Mouse (Mus musculus) heart, embryonic 15.5 days (tissue): ENCODE data around the gene Psma7. TPM values are rescaled to one million over a fixed set of nuclear protein-coding genes. Genes with fewer than 3 reads are reported as not detected.

Experiments used
- ATAC-seq: fragments of 200-750 bp; cut with Nextera tagmentation; replicated peaks from 2 replicates; pipeline ENCODE4 v1.8.0; 2017; ENCODE audit warnings: low read depth, moderate TSS enrichment; ENCODE audit not compliant: insufficient number of reproducible peaks, insufficient read depth, low FRiP score
- H3K27ac ChIP-seq: fragments of 300-500 bp; sonication (generic); 2 replicates; pipeline ENCODE4 v1.5.1; 2015; ENCODE audit warnings: mild to moderate bottlenecking, inconsistent platforms
- H3K27me3 ChIP-seq: fragments of 300-500 bp; sonication (generic); 2 replicates; pipeline ENCODE4 v1.6.1; 2015; ENCODE audit warnings: inconsistent platforms
- H3K36me3 ChIP-seq: fragments of 300-500 bp; sonication (generic); 2 replicates; pipeline ENCODE4 v1.6.1; 2015; ENCODE audit warnings: mild to moderate bottlenecking, inconsistent platforms
- H3K4me1 ChIP-seq: fragments of 300-500 bp; sonication (generic); replicated peaks from 2 replicates; pipeline ENCODE4 v1.6.1; 2015; ENCODE audit warnings: inconsistent platforms
- H3K4me2 ChIP-seq: fragments of 300-500 bp; sonication (generic); 2 replicates; pipeline ENCODE4 v1.6.1; 2015; ENCODE audit warnings: inconsistent platforms, mild to moderate bottlenecking, moderate library complexity
- H3K4me3 ChIP-seq: fragments of 300-500 bp; sonication (generic); 2 replicates; pipeline ENCODE4 v1.5.1; 2015; ENCODE audit warnings: mild to moderate bottlenecking, inconsistent platforms
- H3K9ac ChIP-seq: fragments of 300-500 bp; sonication (generic); 2 replicates; pipeline ENCODE4 v1.6.1; 2015; ENCODE audit warnings: mild to moderate bottlenecking, inconsistent platforms
- H3K9me3 ChIP-seq: fragments of 300-500 bp; sonication (generic); replicated peaks from 2 replicates; pipeline ENCODE4 v1.6.1; 2016; ENCODE audit warnings: inconsistent platforms
- WGBS: fragments of 180-500 bp; shearing (Covaris S2); methylation state at CpG from one replicate; pipeline ENCODE4 v1.1.7; 2015; ENCODE audit warnings: mixed read lengths; 5-methylcytosine and 5-hydroxymethylcytosine counted together
- polyA plus RNA-seq: library from polyadenylated mRNA; unstranded; fragments of >200 nt; fragmentation: Nextera tagmentation; extraction: Ambion mirVana; gene quantifications from 2 replicates; pipeline ENCODE4 v1.2.1, GENCODE M21; 2015

Gene Psma7
- 347 and 368 TPM in 2 replicates for polyA plus RNA-seq

DNA sequence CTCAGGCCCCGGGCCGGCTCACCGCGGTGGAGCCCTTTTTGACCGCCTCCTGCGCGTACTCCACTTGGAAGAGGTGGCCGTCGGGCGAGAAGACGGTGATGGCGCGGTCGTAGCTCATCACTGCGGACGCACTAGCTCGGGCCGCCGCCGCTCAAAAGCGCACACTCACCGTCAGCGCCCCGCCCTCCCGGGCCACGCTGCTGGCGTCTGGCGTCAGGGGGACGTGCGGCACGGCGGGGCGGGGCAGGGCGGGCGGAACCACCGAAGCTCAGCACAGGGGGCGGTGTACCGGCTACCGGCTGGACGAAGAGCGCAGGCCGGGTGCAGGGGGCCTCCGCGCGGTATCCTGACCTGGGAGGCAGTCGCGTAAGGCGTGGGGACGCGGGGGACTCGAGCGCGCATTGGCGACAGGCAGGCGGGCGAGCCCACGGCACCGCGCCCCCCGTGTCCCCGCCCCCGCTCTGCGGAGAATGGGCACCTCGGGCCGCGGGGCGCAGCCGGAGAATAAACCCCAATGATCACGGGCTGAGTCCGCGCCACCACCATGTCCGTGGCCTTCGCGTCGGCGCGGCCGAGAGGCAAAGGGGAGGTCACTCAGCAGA lies at the start of gene Psma7, which contains the start of gene Ss18l1:
Psma7 (minus strand) TSS at position 178 of the 602 bp plus-strand sequence.
Ss18l1 (plus strand) TSS at position 254 of the 602 bp plus-strand sequence.
- no peaks in the 10 kb centered on the region for H3K27me3 ChIP-seq
- no peaks in the 10 kb centered on the region for H3K9me3 ChIP-seq
- peak within 1 kb of the TSS; percentile 85 for H3K9ac ChIP-seq
- H3K4me1 ChIP-seq: peaks cover 32% of the 10 kb centered on the region
- under 1% methylated on average over 78 of the region's 78 CpGs for WGBS
- H3K27ac ChIP-seq: peak within 1 kb of the TSS; percentile 94
- H3K4me3 ChIP-seq: peak within 1 kb of the TSS; percentile 99
- H3K4me2 ChIP-seq: peak within 1 kb of the TSS; percentile 98
- peaks cover 21% of the 10 kb centered on the region for H3K36me3 ChIP-seq
- ATAC-seq: peak; percentile 94

GRCm38 (mm10) chr2:180090285-180090684 lies 48.1 kb upstream of the Psma7 start:
- no peak overlapping the region for H3K9ac ChIP-seq
- ATAC-seq: no peak
- H3K4me3 ChIP-seq: no peak overlapping the region
- peaks cover 10% of the 10 kb centered on the region; the same call in 1 of the 2 replicates for H3K27me3 ChIP-seq
- no peaks in the 10 kb centered on the region for H3K4me1 ChIP-seq
- no peaks in the 10 kb centered on the region for H3K9me3 ChIP-seq
- H3K36me3 ChIP-seq: peaks cover 7% of the 10 kb centered on the region; the same call in 1 of the 2 replicates
- no peak overlapping the region for H3K27ac ChIP-seq
- 63% methylated on average over 11 of the region's 11 CpGs for WGBS
- no peak overlapping the region for H3K4me2 ChIP-seq

- H3K4me1 ChIP-seq: no peaks in the 10 kb centered on the region
- no peak for ATAC-seq
- no peak overlapping the region for H3K4me2 ChIP-seq
- H3K9ac ChIP-seq: no peak overlapping the region
- no peak overlapping the region for H3K4me3 ChIP-seq
- H3K9me3 ChIP-seq: no peaks in the 10 kb centered on the region
- peaks cover 10% of the 10 kb centered on the region; the same call in 1 of the 2 replicates for H3K27me3 ChIP-seq
- WGBS: 86% methylated on average over 4 of the region's 4 CpGs
- H3K36me3 ChIP-seq: peaks cover 21% of the 10 kb centered on the region; the same call in 1 of the 2 replicates
- H3K27ac ChIP-seq: no peak overlapping the region
Observed at GRCm38 (mm10) chr2:180087472-180087871, 45.2 kb upstream of the Psma7 start.

DNA sequence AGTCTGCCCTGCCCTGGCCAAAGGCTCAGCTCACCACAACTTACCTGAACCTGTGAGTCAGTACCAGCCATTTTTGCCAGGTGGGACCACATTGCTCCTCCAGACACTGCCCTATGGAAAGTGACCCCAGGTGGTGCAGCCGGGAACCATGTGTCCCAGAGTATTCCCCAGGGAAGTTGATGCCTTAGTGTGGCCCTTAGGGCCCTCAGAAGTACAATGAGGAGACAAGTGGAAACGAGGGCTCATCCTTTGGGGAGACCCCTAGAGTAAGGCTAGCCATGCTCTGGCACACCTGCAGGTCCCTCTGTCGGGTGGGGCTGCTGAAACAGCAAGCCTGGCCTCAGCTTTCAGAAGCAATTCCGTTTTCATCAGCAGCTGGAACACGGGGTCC lies 44.4 kb upstream of the Psma7 start:
- no peak overlapping the region for H3K4me3 ChIP-seq
- H3K4me1 ChIP-seq: no peaks in the 10 kb centered on the region
- H3K27me3 ChIP-seq: peaks cover 10% of the 10 kb centered on the region; the same call in 1 of the 2 replicates
- H3K9me3 ChIP-seq: no peaks in the 10 kb centered on the region
- H3K9ac ChIP-seq: no peak overlapping the region
- no peak for ATAC-seq
- H3K36me3 ChIP-seq: peaks cover 29% of the 10 kb centered on the region; the same call in 1 of the 2 replicates
- WGBS: 79% methylated on average over 5 of the region's 5 CpGs
- no peak overlapping the region for H3K4me2 ChIP-seq
- H3K27ac ChIP-seq: no peak overlapping the region

- 71% methylated on average over 16 of the region's 16 CpGs for WGBS
- Histone ChIP-seq H3K27ac (no peak overlapping the region), H3K4me2 (no peak overlapping the region), H3K4me1 (no peaks in the 10 kb centered on the region), H3K36me3 (peaks cover 29% of the 10 kb centered on the region; the same call in 1 of the 2 replicates), H3K9ac (no peak overlapping the region), H3K9me3 (no peaks in the 10 kb centered on the region), H3K4me3 (no peak overlapping the region), H3K27me3 (peaks cover 10% of the 10 kb centered on the region; the same call in 1 of the 2 replicates)
- no peak for ATAC-seq
Observed at GRCm38 (mm10) chr2:180085926-180086636, 43.8 kb upstream of the Psma7 start.

DNA sequence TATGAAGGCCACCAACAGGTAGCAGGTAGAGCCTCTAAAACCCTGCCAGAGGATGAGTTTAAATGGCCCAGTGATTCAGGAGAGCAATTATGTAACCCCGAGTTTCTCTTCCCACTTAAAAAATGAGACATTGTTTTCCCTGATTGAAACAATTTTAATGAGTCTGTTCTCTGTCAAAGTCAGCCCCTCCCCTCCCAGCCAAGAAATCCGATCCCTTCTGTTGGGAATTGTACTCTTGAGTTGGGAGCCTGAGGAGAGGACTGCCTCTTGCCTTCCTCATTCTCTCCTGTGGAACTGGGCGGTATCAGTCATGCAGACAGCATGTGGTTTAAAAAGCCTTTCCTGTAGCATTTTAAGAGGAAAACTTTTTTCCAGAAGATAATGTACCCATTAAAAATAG lies 42.3 kb upstream of the Psma7 start:
- Histone ChIP-seq H3K27ac (no peak overlapping the region), H3K9ac (no peak overlapping the region)
- no peak for ATAC-seq

DNA sequence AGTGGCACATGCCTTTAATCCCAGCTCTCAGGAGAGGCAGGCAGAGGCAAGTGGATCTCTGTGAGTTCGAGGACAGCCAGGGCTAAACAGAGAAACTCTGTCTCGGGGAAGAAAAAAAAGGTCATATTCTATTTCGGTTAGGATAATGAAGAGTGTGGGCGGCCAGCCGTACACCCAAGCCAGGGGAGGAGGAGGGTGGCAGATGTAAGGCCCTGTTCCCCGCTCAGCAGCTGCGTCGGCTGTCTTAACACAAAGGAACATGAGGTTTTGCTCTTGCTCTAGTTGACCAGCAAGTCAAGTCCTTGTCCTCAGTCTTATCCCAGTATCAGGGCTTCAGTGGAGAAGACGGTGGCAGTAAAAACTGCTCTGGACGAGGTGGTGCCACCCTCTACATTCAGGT lies 40.8 kb upstream of the Psma7 start:
- peaks cover 34% of the 10 kb centered on the region; the same call in 1 of the 2 replicates for H3K36me3 ChIP-seq
- H3K27me3 ChIP-seq: no peaks in the 10 kb centered on the region
- ATAC-seq: no peak
- 86% methylated on average over 10 of the region's 10 CpGs for WGBS
- no peak overlapping the region for H3K9ac ChIP-seq
- H3K4me2 ChIP-seq: no peak overlapping the region
- no peak overlapping the region for H3K4me3 ChIP-seq
- H3K27ac ChIP-seq: no peak overlapping the region
- H3K4me1 ChIP-seq: no peaks in the 10 kb centered on the region
- H3K9me3 ChIP-seq: no peaks in the 10 kb centered on the region

More for the DNA sequence above, 42.3 kb upstream of the Psma7 start:
- WGBS: 34% methylated on average over 3 of the region's 3 CpGs
- H3K27me3 ChIP-seq: no peaks in the 10 kb centered on the region
- H3K4me2 ChIP-seq: no peak overlapping the region
- H3K4me3 ChIP-seq: no peak overlapping the region
- no peaks in the 10 kb centered on the region for H3K9me3 ChIP-seq
- peaks cover 29% of the 10 kb centered on the region; the same call in 1 of the 2 replicates for H3K36me3 ChIP-seq
- H3K4me1 ChIP-seq: no peaks in the 10 kb centered on the region

GRCm38 (mm10) chr2:180080680-180081079 lies 38.4 kb upstream of the Psma7 start:
- no peaks in the 10 kb centered on the region for H3K27me3 ChIP-seq
- no peaks in the 10 kb centered on the region for H3K9me3 ChIP-seq
- H3K4me2 ChIP-seq: no peak overlapping the region
- no peak overlapping the region for H3K9ac ChIP-seq
- WGBS: 92% methylated on average over 8 of the region's 8 CpGs
- H3K4me1 ChIP-seq: no peaks in the 10 kb centered on the region
- ATAC-seq: no peak
- H3K4me3 ChIP-seq: no peak overlapping the region
- peaks cover 31% of the 10 kb centered on the region; the same call in 1 of the 2 replicates for H3K36me3 ChIP-seq
- H3K27ac ChIP-seq: no peak overlapping the region

- H3K4me1 ChIP-seq: no peaks in the 10 kb centered on the region
- no peaks in the 10 kb centered on the region for H3K27me3 ChIP-seq
- H3K27ac ChIP-seq: no peak overlapping the region
- H3K4me3 ChIP-seq: no peak overlapping the region
- H3K9ac ChIP-seq: no peak overlapping the region
- no peak for ATAC-seq
- no peak overlapping the region for H3K4me2 ChIP-seq
- WGBS: 57% methylated on average over 3 of the region's 3 CpGs
- H3K36me3 ChIP-seq: peaks cover 16% of the 10 kb centered on the region; the same call in 1 of the 2 replicates
- no peaks in the 10 kb centered on the region for H3K9me3 ChIP-seq
Observed at GRCm38 (mm10) chr2:180077622-180078021, 35.4 kb upstream of the Psma7 start.

DNA sequence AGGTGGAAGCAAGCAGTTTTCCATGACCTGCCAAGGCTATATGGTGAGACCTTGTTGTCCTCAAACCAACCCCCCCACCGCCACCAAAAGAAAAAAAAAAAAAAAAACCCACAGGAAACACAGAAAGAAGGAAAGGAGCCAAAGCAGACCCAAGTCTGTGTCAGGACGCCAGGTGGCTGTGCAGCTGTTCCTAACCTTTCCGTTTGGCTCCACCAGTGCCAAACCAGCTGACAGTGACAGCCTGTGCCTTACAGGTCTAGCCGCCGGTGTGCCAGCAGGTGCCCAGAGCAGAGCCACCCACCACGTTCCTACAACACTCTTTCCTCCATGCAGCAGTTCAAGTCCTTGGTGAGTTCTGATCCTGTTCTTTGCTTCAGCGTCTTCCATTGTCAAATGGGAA lies 30.7 kb upstream of the Psma7 start:
- Histone ChIP-seq H3K4me2 (no peak overlapping the region), H3K4me3 (no peak overlapping the region), H3K4me1 (peaks cover 10% of the 10 kb centered on the region), H3K27me3 (no peaks in the 10 kb centered on the region), H3K27ac (no peak overlapping the region), H3K9me3 (no peaks in the 10 kb centered on the region), H3K36me3 (peaks cover 1% of the 10 kb centered on the region; the same call in 1 of the 2 replicates), H3K9ac (no peak overlapping the region)
- ATAC-seq: no peak
- WGBS: 86% methylated on average over 7 of the region's 7 CpGs

GRCm38 (mm10) chr2:180071671-180072070 lies 29.4 kb upstream of the Psma7 start:
- H3K4me1 ChIP-seq: peaks cover 10% of the 10 kb centered on the region
- no peaks in the 10 kb centered on the region for H3K9me3 ChIP-seq
- no peak overlapping the region for H3K9ac ChIP-seq
- no peak overlapping the region for H3K4me3 ChIP-seq
- H3K27me3 ChIP-seq: no peaks in the 10 kb centered on the region
- WGBS: 79% methylated on average over 2 of the region's 2 CpGs
- no peak overlapping the region for H3K27ac ChIP-seq
- H3K36me3 ChIP-seq: peaks cover 8% of the 10 kb centered on the region; the same call in 1 of the 2 replicates
- ATAC-seq: no peak
- no peak overlapping the region for H3K4me2 ChIP-seq
